Mouse (Mus musculus) adrenal gland, postnatal 4 days (tissue): ENCODE results near the gene Il34. TPM values are rescaled to one million over a fixed set of nuclear protein-coding genes. Genes with fewer than 3 reads are reported as not detected.

Experiments used
- total RNA-seq, 2 experiments: library from RNA; stranded (reverse); gene quantifications; 2 replicates each; pipeline ENCODE4 v1.2.3; 2021

Il34 gene
- total RNA-seq, 2 experiments from 2014 or later: 5.6 to 9.2 TPM

Other genes starting within 250 kb of the Il34 start
- gene Vac14, start 187.3 kb downstream of the Il34 start, total RNA-seq: 10 to 100 TPM; 29.9 to 30.0 TPM
- gene Mtss1l, start 84.4 kb downstream of the Il34 start, total RNA-seq: 10 to 100 TPM; 51.6 to 53.3 TPM
- gene Cog4, start 40.7 kb upstream of the Il34 start, total RNA-seq: 10 to 100 TPM; 59.7 to 64.1 TPM
- 100 to 1,000 TPM in 1 of 2 experiments, 10 to 100 TPM in 1; 93.3 to 108 TPM for gene Sf3b3, start 40.9 kb upstream of the Il34 start, total RNA-seq
- 10 to 100 TPM in 1 of 2 experiments, 1 to 10 TPM in 1; 8.9 to 10.9 TPM for gene Fuk, start 96.6 kb upstream of the Il34 start, total RNA-seq
- 10 to 100 TPM; 26.8 to 30.5 TPM for gene St3gal2, start 114.0 kb upstream of the Il34 start, total RNA-seq
- 10 to 100 TPM; 55.4 to 62.8 TPM for gene Ddx19a, start 191.9 kb upstream of the Il34 start, total RNA-seq
- gene Ddx19b, start 225.8 kb upstream of the Il34 start, total RNA-seq: 10 to 100 TPM; 16.6 to 17.6 TPM
- gene Aars, start 227.2 kb upstream of the Il34 start, total RNA-seq: 100 to 1,000 TPM in 1 of 2 experiments, 10 to 100 TPM in 1; 87.5 to 104 TPM